Mouse (Mus musculus) limb, embryonic 14.5 days (tissue): ENCODE results near the gene G3bp1. TPM values are rescaled to one million over a fixed set of nuclear protein-coding genes. Genes with fewer than 3 reads are reported as not detected.

Experiments used
- ATAC-seq: fragments of 200-750 bp; cut with Nextera tagmentation; 2 replicates; pipeline ENCODE4 v1.8.0; 2017; ENCODE audit warnings: low read depth, moderate number of reproducible peaks, moderate TSS enrichment; ENCODE audit not compliant: low FRiP score
- DNase-seq: peaks from one replicate; pipeline ENCODE4 v3.0.0-alpha.2; 2015; ENCODE audit warnings: low spot score
- H3K27ac ChIP-seq: fragments of 300-500 bp; sonication (generic); replicated peaks from 2 replicates; pipeline ENCODE4 v1.5.1; 2014; ENCODE audit warnings: low read depth, mild to moderate bottlenecking, low read length, moderate library complexity, mixed read lengths
- H3K27me3 ChIP-seq: fragments of 300-500 bp; sonication (generic); 2 replicates; pipeline ENCODE4 v1.6.1; 2014; ENCODE audit warnings: low read length, mixed read lengths; ENCODE audit not compliant: control insufficient read depth, insufficient read depth
- H3K36me3 ChIP-seq: fragments of 300-500 bp; sonication (generic); 2 replicates; pipeline ENCODE4 v1.6.1; 2014; ENCODE audit warnings: mild to moderate bottlenecking, low read length, moderate library complexity, mixed read lengths; ENCODE audit not compliant: control insufficient read depth, insufficient read depth
- H3K4me1 ChIP-seq: fragments of 300-500 bp; sonication (generic); 2 replicates; pipeline ENCODE4 v1.6.1; 2014; ENCODE audit warnings: antibody characterized with exemption, low read length, mixed read lengths; ENCODE audit not compliant: control insufficient read depth, insufficient read depth
- H3K4me2 ChIP-seq: fragments of 300-500 bp; sonication (generic); replicated peaks from 2 replicates; pipeline ENCODE4 v1.6.1; 2014; ENCODE audit warnings: low read depth, mild to moderate bottlenecking, low read length, moderate library complexity; ENCODE audit not compliant: severe bottlenecking
- H3K4me3 ChIP-seq: fragments of 300-500 bp; sonication (generic); replicated peaks from 2 replicates; pipeline ENCODE4 v1.5.1; 2014; ENCODE audit warnings: low read length
- H3K9ac ChIP-seq: fragments of 300-500 bp; sonication (generic); 2 replicates; pipeline ENCODE4 v1.6.1; 2014; ENCODE audit warnings: mild to moderate bottlenecking, low read depth, low read length, moderate library complexity; ENCODE audit not compliant: severe bottlenecking
- H3K9me3 ChIP-seq: fragments of 300-500 bp; sonication (generic); 2 replicates; pipeline ENCODE4 v1.6.1; 2016; ENCODE audit warnings: low read length; ENCODE audit not compliant: control insufficient read depth
- POLR2A ChIP-seq: fragments of 200-500 bp; IDR thresholded peaks from 2 replicates; pipeline ENCODE4 v1.8.0; 2012; ENCODE audit warnings: inconsistent platforms, mild to moderate bottlenecking, moderate library complexity, borderline replicate concordance; ENCODE audit not compliant: insufficient read depth, insufficient read length; ENCODE audit errors: extremely low read depth
- WGBS: fragments of 180-500 bp; shearing (Covaris S2); extraction: QIAGEN DNeasy Blood & Tissue Kit; methylation state at CpG from one replicate; pipeline ENCODE4 v1.1.7; 2014; 5-methylcytosine and 5-hydroxymethylcytosine counted together
- polyA plus RNA-seq, 2 experiments: library from polyadenylated mRNA; depleted of rRNA in 1 of 2; stranded (reverse) in 1 of 2; unstranded in 1 of 2; fragments of >200 nt; fragmentation: Nextera tagmentation in 1 of 2; extraction: Ambion mirVana in 1 of 2; gene quantifications; 2 replicates each; pipeline versions ENCODE4 v1.2.1 to v1.2.3; 2012 to 2014

Gene G3bp1
- polyA plus RNA-seq, 2 experiments, result 79.0 to 171 TPM

- peaks cover 9% of the 10 kb centered on the region; the same call in 1 of the 2 replicates for H3K36me3 ChIP-seq
- no peaks in the 10 kb centered on the region for H3K9me3 ChIP-seq
- under 1% methylated on average over 37 of the region's 46 CpGs for WGBS
- TF ChIP-seq POLR2A, result no peak
- peak overlapping the region; percentile 96 for H3K9ac ChIP-seq
- peak overlapping the region; percentile 84 for H3K27ac ChIP-seq
- H3K27me3 ChIP-seq, result no peaks in the 10 kb centered on the region
- H3K4me2 ChIP-seq, result peak overlapping the region; percentile 69
- DNase-seq (no peak), ATAC-seq (0 out of 2 replicates have a peak, but pooled peaks have one; percentile 1)
- H3K4me1 ChIP-seq, result peaks cover 14% of the 10 kb centered on the region
- H3K4me3 ChIP-seq, result peak overlapping the region; percentile 99
Observed at GRCm38 (mm10) chr11:55469923-55470691, 622 bp downstream of the G3bp1 start.

- ATAC-seq (no peak), DNase-seq (no peak)
- Histone ChIP-seq H3K27ac (no peak overlapping the region), H3K36me3 (peaks cover 10% of the 10 kb centered on the region; the same call in 1 of the 2 replicates), H3K4me3 (peak overlapping the region; percentile 99), H3K27me3 (no peaks in the 10 kb centered on the region), H3K9me3 (no peaks in the 10 kb centered on the region), H3K4me1 (peaks cover 14% of the 10 kb centered on the region), H3K9ac (peak overlapping the region; percentile 96), H3K4me2 (peak overlapping the region; percentile 69)
- no peak for TF ChIP-seq POLR2A
- 47% methylated on average over 8 of the region's 8 CpGs for WGBS
Observed at GRCm38 (mm10) chr11:55470761-55471160, 1.3 kb downstream of the G3bp1 start.

- no peaks in the 10 kb centered on the region for H3K27me3 ChIP-seq
- H3K4me3 ChIP-seq, result peak overlapping the region; percentile 99
- peaks cover 12% of the 10 kb centered on the region; the same call in 1 of the 2 replicates for H3K36me3 ChIP-seq
- no peak overlapping the region for H3K27ac ChIP-seq
- WGBS, result 94% methylated on average over 7 of the region's 7 CpGs
- no peak for DNase-seq
- no peak for TF ChIP-seq POLR2A
- H3K4me1 ChIP-seq, result peaks cover 14% of the 10 kb centered on the region
- H3K9me3 ChIP-seq, result no peaks in the 10 kb centered on the region
- no peak for ATAC-seq
- peak overlapping the region; percentile 69 for H3K4me2 ChIP-seq
- no peak overlapping the region for H3K9ac ChIP-seq
Observed at GRCm38 (mm10) chr11:55471467-55471866, 2.0 kb downstream of the G3bp1 start.

GRCm38 (mm10) chr11:55473219-55473618, 3.7 kb downstream of the G3bp1 start:
- H3K4me1 ChIP-seq, result peaks cover 11% of the 10 kb centered on the region
- WGBS, result 87% methylated on average over 3 of the region's 3 CpGs

GRCm38 (mm10) chr11:55485443-55485842, 16.0 kb downstream of the G3bp1 start:
- Histone ChIP-seq H3K4me2 (no peak overlapping the region), H3K36me3 (peaks cover 76% of the 10 kb centered on the region), H3K27ac (no peak overlapping the region), H3K4me1 (no peaks in the 10 kb centered on the region), H3K9me3 (no peaks in the 10 kb centered on the region), H3K9ac (no peak overlapping the region), H3K4me3 (no peak overlapping the region), H3K27me3 (no peaks in the 10 kb centered on the region)
- TF ChIP-seq POLR2A, result no peak
- ATAC-seq (no peak), DNase-seq (no peak)
- WGBS, result 96% methylated on average over 7 of the region's 7 CpGs

More at GRCm38 (mm10) chr11:55473219-55473618, 3.7 kb downstream of the G3bp1 start:
- Histone ChIP-seq H3K27ac (no peak overlapping the region), H3K9me3 (no peaks in the 10 kb centered on the region), H3K36me3 (peaks cover 12% of the 10 kb centered on the region; the same call in 1 of the 2 replicates), H3K4me3 (no peak overlapping the region), H3K4me2 (no peak overlapping the region), H3K27me3 (no peaks in the 10 kb centered on the region), H3K9ac (no peak overlapping the region)
- TF ChIP-seq POLR2A, result no peak
- ATAC-seq (no peak), DNase-seq (no peak)
